Mouse (Mus musculus) liver, embryonic 12.5 days (tissue): ENCODE data around the gene Mrtfa. TPM values are rescaled to one million over a fixed set of nuclear protein-coding genes. Genes with fewer than 3 reads are reported as not detected.

Experiments
- ATAC-seq: fragments of 200-750 bp; cut with Nextera tagmentation; 2 replicates; pipeline ENCODE4 v1.8.0; 2017; ENCODE audit warnings: moderate number of reproducible peaks, mild to moderate bottlenecking, moderate library complexity
- H3K27ac ChIP-seq: fragments of 300-500 bp; sonication (generic); 2 replicates; pipeline ENCODE4 v1.5.1; 2016; ENCODE audit warnings: mild to moderate bottlenecking
- H3K27me3 ChIP-seq: fragments of 300-500 bp; sonication (generic); replicated peaks from 2 replicates; pipeline ENCODE4 v1.6.1; 2016; ENCODE audit warnings: mild to moderate bottlenecking, moderate library complexity
- H3K36me3 ChIP-seq: fragments of 300-500 bp; sonication (generic); 2 replicates; pipeline ENCODE4 v1.6.1; 2016; ENCODE audit warnings: mild to moderate bottlenecking, moderate library complexity
- H3K4me1 ChIP-seq: fragments of 300-500 bp; sonication (generic); 2 replicates; pipeline ENCODE4 v1.6.1; 2016
- H3K4me2 ChIP-seq: fragments of 300-500 bp; sonication (generic); 2 replicates; pipeline ENCODE4 v1.6.1; 2016; ENCODE audit warnings: mild to moderate bottlenecking, moderate library complexity
- H3K4me3 ChIP-seq: fragments of 300-500 bp; sonication (generic); 2 replicates; pipeline ENCODE4 v1.5.1; 2016; ENCODE audit warnings: mild to moderate bottlenecking, moderate library complexity
- H3K9ac ChIP-seq: fragments of 300-500 bp; sonication (generic); 2 replicates; pipeline ENCODE4 v1.6.1; 2016; ENCODE audit warnings: mild to moderate bottlenecking, moderate library complexity
- H3K9me3 ChIP-seq: fragments of 300-500 bp; sonication (generic); replicated peaks from 2 replicates; pipeline ENCODE4 v1.6.1; 2016; ENCODE audit warnings: mild to moderate bottlenecking, moderate library complexity
- WGBS: fragments of 180-500 bp; shearing (Covaris S2); methylation state at CpG from one replicate; pipeline ENCODE4 v1.1.7; 2016; ENCODE audit not compliant: insufficient replicate concordance; 5-methylcytosine and 5-hydroxymethylcytosine counted together
- polyA plus RNA-seq: library from polyadenylated mRNA; unstranded; fragments of >200 nt; fragmentation: Nextera tagmentation; extraction: Ambion mirVana; gene quantifications from 2 replicates; pipeline ENCODE4 v1.2.1, GENCODE M21; 2016

Mrtfa gene
- polyA plus RNA-seq, 1 experiment from 2014 or later, result 8.7 TPM

DNA sequence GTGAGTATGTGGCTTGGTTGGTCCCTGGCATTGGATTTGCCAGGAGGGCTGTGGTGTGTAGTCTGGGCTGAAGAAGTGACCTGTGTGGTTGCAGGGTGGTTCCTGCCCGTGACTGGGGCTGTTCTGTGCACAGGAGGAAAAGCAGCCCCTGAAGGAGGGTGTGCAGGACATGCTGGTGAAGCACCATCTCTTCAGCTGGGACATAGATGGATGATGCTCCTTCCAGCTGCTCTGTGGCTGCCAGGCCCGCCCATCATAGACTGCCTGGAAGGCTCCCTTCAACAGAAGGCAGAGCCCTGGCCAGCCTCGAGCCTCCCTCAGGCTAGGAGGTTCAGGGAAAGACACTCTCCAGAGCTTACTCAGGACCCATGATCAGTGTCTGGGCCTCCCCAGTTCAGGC is 179.0 kb downstream of the Mrtfa start:
- Histone ChIP-seq H3K27ac (no peak overlapping the region), H3K36me3 (peaks cover 90% of the 10 kb centered on the region), H3K9ac (no peak overlapping the region), H3K4me2 (no peak overlapping the region), H3K9me3 (no peaks in the 10 kb centered on the region), H3K27me3 (no peaks in the 10 kb centered on the region), H3K4me3 (no peak overlapping the region), H3K4me1 (no peaks in the 10 kb centered on the region)
- WGBS, result 51% methylated on average over 3 of the region's 3 CpGs
- no peak for ATAC-seq

DNA sequence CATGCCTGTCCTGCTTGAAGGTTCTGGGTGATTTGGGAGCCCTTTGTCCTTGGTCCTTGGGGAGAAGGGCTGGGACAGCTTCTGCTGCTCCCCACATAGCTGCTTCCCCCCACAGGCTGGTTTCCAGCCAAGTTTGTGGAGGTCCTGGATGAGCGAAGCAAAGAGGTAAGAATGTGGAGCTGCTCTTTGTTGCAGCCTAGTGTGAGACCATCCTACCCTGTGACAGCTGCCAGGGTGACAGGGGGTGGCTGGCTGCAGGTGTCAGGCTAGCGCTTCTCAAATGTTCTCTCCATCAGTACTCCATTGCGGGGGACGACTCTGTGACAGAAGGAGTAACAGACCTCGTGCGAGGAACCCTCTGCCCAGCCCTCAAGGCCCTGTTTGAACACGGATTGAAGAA is 180.4 kb downstream of the Mrtfa start:
- no peaks in the 10 kb centered on the region for H3K4me1 ChIP-seq
- no peak overlapping the region for H3K4me3 ChIP-seq
- no peak overlapping the region for H3K9ac ChIP-seq
- no peaks in the 10 kb centered on the region for H3K27me3 ChIP-seq
- H3K27ac ChIP-seq, result no peak overlapping the region
- 86% methylated on average over 7 of the region's 7 CpGs for WGBS
- no peak for ATAC-seq
- no peaks in the 10 kb centered on the region for H3K9me3 ChIP-seq
- peaks cover 81% of the 10 kb centered on the region for H3K36me3 ChIP-seq
- H3K4me2 ChIP-seq, result no peak overlapping the region

- Histone ChIP-seq H3K9me3 (no peaks in the 10 kb centered on the region), H3K36me3 (peaks cover 72% of the 10 kb centered on the region), H3K4me1 (0 out of 2 replicates have a peak, but pooled peaks cover under 1% of the 10 kb centered on the region), H3K4me2 (no peak overlapping the region), H3K4me3 (no peak overlapping the region), H3K27ac (no peak overlapping the region), H3K27me3 (no peaks in the 10 kb centered on the region), H3K9ac (no peak overlapping the region)
- WGBS, result 63% methylated on average over 10 of the region's 10 CpGs
- ATAC-seq, result no peak
Observed at GRCm38 (mm10) chr15:81008689-81009123, 181.9 kb downstream of the Mrtfa start.

DNA sequence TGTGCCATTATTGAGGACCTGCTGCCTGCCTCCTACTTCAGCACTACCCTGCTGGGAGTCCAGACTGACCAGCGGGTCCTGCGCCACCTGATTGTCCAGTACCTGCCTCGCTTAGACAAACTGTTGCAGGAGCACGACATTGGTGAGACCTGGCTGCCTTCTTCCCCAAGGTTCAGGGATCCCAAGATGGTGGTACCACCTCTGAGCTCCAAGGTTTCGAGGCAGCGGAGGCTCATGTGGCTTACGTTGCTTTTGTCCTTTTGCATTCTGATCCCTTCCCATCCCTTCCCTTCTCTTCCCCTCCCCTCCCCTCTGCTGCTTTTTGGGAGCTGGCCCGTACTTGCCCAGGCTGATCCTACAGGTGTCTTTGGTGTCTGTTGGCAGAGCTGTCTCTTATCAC is 182.7 kb downstream of the Mrtfa start:
- Histone ChIP-seq H3K27me3 (no peaks in the 10 kb centered on the region), H3K9me3 (no peaks in the 10 kb centered on the region), H3K9ac (no peak overlapping the region), H3K4me1 (peaks cover 8% of the 10 kb centered on the region), H3K4me2 (no peak overlapping the region), H3K27ac (no peak overlapping the region), H3K36me3 (peaks cover 73% of the 10 kb centered on the region), H3K4me3 (no peak overlapping the region)
- no peak for ATAC-seq
- WGBS, result 77% methylated on average over 8 of the region's 8 CpGs

DNA sequence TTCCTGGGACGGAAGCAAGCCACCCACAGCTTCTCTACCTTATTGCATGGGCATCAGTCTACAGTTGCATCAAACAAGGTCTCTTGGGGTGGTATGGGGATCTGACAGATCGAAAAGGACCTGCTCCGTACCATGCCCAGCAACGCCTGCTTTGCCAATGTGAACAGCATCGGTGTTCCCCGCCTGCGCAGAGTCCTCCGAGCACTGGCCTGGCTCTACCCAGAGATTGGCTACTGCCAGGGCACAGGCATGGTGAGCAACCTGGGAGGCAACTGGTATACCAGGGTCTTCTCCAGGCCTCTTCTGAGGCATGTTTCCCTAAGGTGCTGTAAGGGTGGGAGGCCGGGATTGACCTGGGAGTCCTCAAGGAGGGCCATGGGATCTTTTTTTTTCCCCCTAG is 183.2 kb downstream of the Mrtfa start:
- no peaks in the 10 kb centered on the region for H3K27me3 ChIP-seq
- ATAC-seq, result no peak
- peaks cover 71% of the 10 kb centered on the region for H3K36me3 ChIP-seq
- H3K9ac ChIP-seq, result no peak overlapping the region
- H3K4me2 ChIP-seq, result no peak overlapping the region
- no peak overlapping the region for H3K4me3 ChIP-seq
- H3K27ac ChIP-seq, result no peak overlapping the region
- H3K4me1 ChIP-seq, result peaks cover 11% of the 10 kb centered on the region
- 89% methylated on average over 9 of the region's 9 CpGs for WGBS
- no peaks in the 10 kb centered on the region for H3K9me3 ChIP-seq

GRCm38 (mm10) chr15:81006127-81006735 is 184.3 kb downstream of the Mrtfa start:
- Histone ChIP-seq H3K4me3 (no peak overlapping the region), H3K27ac (no peak overlapping the region), H3K4me1 (peaks cover 11% of the 10 kb centered on the region), H3K9ac (no peak overlapping the region), H3K4me2 (no peak overlapping the region), H3K36me3 (peaks cover 60% of the 10 kb centered on the region), H3K27me3 (no peaks in the 10 kb centered on the region), H3K9me3 (no peaks in the 10 kb centered on the region)
- ATAC-seq, result no peak
- WGBS, result 81% methylated on average over 10 of the region's 10 CpGs

DNA sequence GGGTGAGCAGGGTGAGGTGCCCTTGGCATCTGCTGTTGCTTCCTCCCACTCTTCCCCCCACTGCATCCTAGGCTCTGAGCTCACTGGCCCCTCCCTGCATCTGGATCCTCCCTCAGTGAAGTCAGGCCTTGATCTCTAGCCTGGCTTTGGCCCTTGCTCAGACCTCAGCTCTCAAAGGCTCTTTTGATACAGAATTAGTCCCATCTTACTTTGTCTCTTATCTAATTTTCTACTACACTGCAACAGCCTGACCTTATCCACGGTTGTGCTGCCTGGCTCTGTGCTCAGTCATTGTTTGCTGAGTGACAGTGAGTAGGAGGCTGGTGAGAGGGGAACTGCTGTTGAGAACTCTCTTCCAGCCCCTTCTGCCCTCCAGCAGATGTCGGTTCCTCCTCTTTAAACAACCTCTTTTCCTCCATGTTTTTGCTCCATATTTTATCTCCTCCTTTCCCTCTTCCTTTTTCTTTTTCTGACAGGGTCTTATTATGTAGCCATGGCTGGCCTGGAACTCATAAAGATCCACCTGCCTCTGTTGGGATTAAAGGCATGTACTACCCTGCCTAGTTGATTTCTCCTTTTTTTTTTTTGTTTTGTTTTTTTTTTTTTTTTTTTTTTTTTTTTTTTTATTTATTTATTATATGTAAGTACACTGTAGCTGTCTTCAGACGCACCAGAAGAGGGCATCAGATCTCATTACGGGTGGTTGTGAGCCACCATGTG is 190.0 kb downstream of the Mrtfa start:
- H3K4me2 ChIP-seq, result no peak overlapping the region
- peak; percentile 69 for ATAC-seq
- 31% methylated on average over 3 of the region's 4 CpGs for WGBS
- peak overlapping the region; percentile 34; the same call in 1 of the 2 replicates for H3K27ac ChIP-seq
- H3K36me3 ChIP-seq, result peaks cover 16% of the 10 kb centered on the region
- H3K9ac ChIP-seq, result no peak overlapping the region
- H3K9me3 ChIP-seq, result no peaks in the 10 kb centered on the region
- peaks cover 51% of the 10 kb centered on the region for H3K4me1 ChIP-seq
- no peaks in the 10 kb centered on the region for H3K27me3 ChIP-seq
- H3K4me3 ChIP-seq, result no peak overlapping the region

DNA sequence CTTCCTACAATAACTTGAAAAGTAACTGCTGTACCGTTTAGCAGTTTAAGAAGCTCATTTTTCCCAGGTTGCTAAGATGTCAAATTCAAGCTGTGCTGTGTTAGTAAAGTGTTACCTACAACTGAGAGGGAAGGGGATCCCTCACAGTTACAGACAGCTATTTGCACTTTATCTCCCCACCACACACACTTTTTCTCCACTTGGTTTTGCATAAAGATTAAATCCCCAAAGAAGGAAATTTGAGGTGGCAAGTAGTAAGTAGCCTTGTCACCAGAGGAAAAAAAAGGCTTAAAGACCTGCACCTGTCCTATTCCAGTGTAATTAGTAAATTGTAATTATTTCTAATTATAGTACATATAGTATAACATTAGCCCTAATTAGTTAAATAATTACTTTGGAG is 193.5 kb downstream of the Mrtfa start:
- Histone ChIP-seq H3K9ac (no peak overlapping the region), H3K36me3 (no peaks in the 10 kb centered on the region), H3K4me2 (0 out of 2 replicates have a peak overlapping the region, but pooled peaks have one; percentile 15), H3K4me3 (no peak overlapping the region), H3K27me3 (no peaks in the 10 kb centered on the region), H3K9me3 (no peaks in the 10 kb centered on the region), H3K4me1 (peaks cover 41% of the 10 kb centered on the region), H3K27ac (no peak overlapping the region)
- WGBS, result 50% methylated on average over 1 of the region's 1 CpGs
- peak; percentile 24; the same call in 1 of the 2 replicates for ATAC-seq

GRCm38 (mm10) chr15:80996090-80996835 is 194.3 kb downstream of the Mrtfa start:
- no peaks in the 10 kb centered on the region for H3K27me3 ChIP-seq
- H3K9ac ChIP-seq, result no peak overlapping the region
- WGBS, result 71% methylated on average over 6 of the region's 6 CpGs
- no peaks in the 10 kb centered on the region for H3K9me3 ChIP-seq
- H3K27ac ChIP-seq, result no peak overlapping the region
- peaks cover 41% of the 10 kb centered on the region for H3K4me1 ChIP-seq
- no peak overlapping the region for H3K4me3 ChIP-seq
- no peak for ATAC-seq
- H3K4me2 ChIP-seq, result 0 out of 2 replicates have a peak overlapping the region, but pooled peaks have one; percentile 15
- H3K36me3 ChIP-seq, result no peaks in the 10 kb centered on the region

- H3K27ac ChIP-seq, result no peak overlapping the region
- no peak overlapping the region for H3K9ac ChIP-seq
- H3K27me3 ChIP-seq, result no peaks in the 10 kb centered on the region
- H3K36me3 ChIP-seq, result no peaks in the 10 kb centered on the region
- H3K4me2 ChIP-seq, result no peak overlapping the region
- H3K4me1 ChIP-seq, result peaks cover 33% of the 10 kb centered on the region
- no peak overlapping the region for H3K4me3 ChIP-seq
- no peak for ATAC-seq
- 78% methylated on average over 5 of the region's 5 CpGs for WGBS
- H3K9me3 ChIP-seq, result no peaks in the 10 kb centered on the region
Observed at GRCm38 (mm10) chr15:80994959-80995358, 195.6 kb downstream of the Mrtfa start.

DNA sequence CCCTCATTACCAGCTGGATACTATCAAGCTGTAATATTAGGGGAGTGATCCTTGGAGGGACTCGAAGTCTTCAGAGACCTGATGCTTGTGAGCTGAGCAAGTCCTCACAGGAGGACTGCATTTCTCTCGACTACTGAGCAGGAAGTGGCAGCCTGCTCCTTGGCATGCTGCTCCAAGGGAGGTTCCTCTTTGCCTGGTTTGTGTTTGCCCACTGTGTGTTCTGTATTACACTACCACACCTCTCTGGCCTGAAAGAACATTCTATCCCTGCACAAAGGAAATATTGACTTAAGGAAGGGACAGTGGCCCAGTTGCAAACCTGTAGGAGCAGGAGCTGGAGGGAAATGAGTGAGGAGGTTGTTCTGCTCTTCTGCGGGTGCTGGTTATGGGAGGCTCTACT is 200.8 kb downstream of the Mrtfa start:
- H3K27ac ChIP-seq, result no peak overlapping the region
- ATAC-seq, result no peak

DNA sequence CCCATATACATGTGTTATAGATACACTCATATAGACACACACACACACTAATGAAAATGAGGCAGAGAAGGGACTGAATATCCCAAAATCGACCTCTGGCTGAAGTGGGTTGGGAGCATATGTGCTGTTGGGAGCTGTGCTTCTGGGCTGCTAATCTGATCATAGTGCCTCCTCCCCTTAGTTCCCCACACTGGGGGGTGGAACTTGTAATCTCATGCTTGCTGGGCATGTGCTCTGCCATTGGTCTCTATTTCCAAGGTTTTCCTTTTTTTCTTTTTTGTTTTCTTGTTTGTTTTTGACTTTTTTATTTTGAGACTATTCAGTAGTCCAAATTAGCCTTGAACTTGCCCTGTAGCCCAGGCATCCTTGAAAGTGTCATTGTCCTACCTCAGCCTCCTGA is 202.2 kb downstream of the Mrtfa start:
- no peaks in the 10 kb centered on the region for H3K36me3 ChIP-seq
- H3K4me2 ChIP-seq, result no peak overlapping the region
- H3K9ac ChIP-seq, result no peak overlapping the region
- peaks cover 17% of the 10 kb centered on the region for H3K4me1 ChIP-seq
- no peaks in the 10 kb centered on the region for H3K9me3 ChIP-seq
- no peak overlapping the region for H3K27ac ChIP-seq
- peak; percentile 78 for ATAC-seq
- H3K4me3 ChIP-seq, result no peak overlapping the region
- WGBS, result 15% methylated on average over 1 of the region's 1 CpGs
- no peaks in the 10 kb centered on the region for H3K27me3 ChIP-seq

More for the DNA sequence above, 200.8 kb downstream of the Mrtfa start:
- Histone ChIP-seq H3K27me3 (no peaks in the 10 kb centered on the region), H3K4me1 (peaks cover 17% of the 10 kb centered on the region), H3K9me3 (no peaks in the 10 kb centered on the region), H3K36me3 (no peaks in the 10 kb centered on the region), H3K4me3 (no peak overlapping the region), H3K4me2 (no peak overlapping the region), H3K9ac (no peak overlapping the region)
- 50% methylated on average over 3 of the region's 3 CpGs for WGBS
